Mouse (Mus musculus) brain, embryonic 14.5 days (tissue): Measurements from ENCODE around the gene Dpyd.

Source experiments
- CTCF ChIP-seq: fragments of 200-500 bp; IDR thresholded peaks from 2 replicates; pipeline ENCODE4 v1.5.1; 2012; ENCODE audit warnings: inconsistent platforms, mild to moderate bottlenecking, moderate library complexity, borderline replicate concordance; ENCODE audit not compliant: insufficient read depth, insufficient read length; ENCODE audit errors: extremely low read depth
- POLR2A ChIP-seq: fragments of 200-500 bp; IDR thresholded peaks from 2 replicates; pipeline ENCODE4 v1.6.1; 2012; ENCODE audit warnings: mild to moderate bottlenecking, inconsistent platforms, borderline replicate concordance; ENCODE audit not compliant: poor library complexity, insufficient read depth, insufficient read length, severe bottlenecking; ENCODE audit errors: extremely low read depth

DNA sequence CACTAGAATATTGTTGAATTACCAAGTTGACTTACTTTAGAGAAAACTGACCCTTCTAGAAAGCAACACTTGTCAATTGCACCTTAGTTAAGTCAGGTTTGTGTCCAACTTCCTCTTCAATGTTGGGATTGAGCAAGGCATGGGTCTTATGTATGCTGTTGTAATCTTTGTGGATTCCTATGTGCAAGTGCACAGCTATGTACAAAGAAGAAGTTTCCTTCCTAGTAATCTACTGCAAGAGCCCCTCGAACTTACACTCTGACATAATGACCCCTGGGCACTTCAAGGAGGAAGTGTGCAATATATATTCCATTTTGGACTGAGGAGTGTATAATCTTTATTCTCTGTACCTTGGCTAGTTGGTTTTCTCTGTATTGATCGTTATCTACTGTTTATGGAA is 191.7 kb downstream of the Dpyd start:
- TF ChIP-seq POLR2A (no peak), CTCF (no peak)
